Mouse (Mus musculus) bone marrow macrophage, adult 2 months (primary cell): ENCODE results near the gene Dsn1.

Experiments
- CTCF ChIP-seq: IDR thresholded peaks from 2 replicates; pipeline ENCODE4 v1.5.1; 2012; ENCODE audit warnings: low read depth, mild to moderate bottlenecking, low read length, moderate library complexity
- POLR2A ChIP-seq: IDR thresholded peaks from 2 replicates; pipeline ENCODE4 v1.6.1; 2012; ENCODE audit warnings: mild to moderate bottlenecking, low read depth, low read length, borderline replicate concordance

- TF ChIP-seq CTCF (no peak), POLR2A (no peak)
Observed at GRCm38 (mm10) chr2:157054816-157055215, 47.9 kb upstream of the Dsn1 start.
